Mouse (Mus musculus): ENCODE data around the gene Pgc. TPM values are rescaled to one million over a fixed set of nuclear protein-coding genes. Genes with fewer than 3 reads are reported as not detected.
A peak's percentile ranks its signal among the peaks of the same experiment; 100 is the strongest.

The Pgc gene
- polyA plus RNA-seq, 1 experiment from 2014 or later, result 0.16 TPM

DNA sequence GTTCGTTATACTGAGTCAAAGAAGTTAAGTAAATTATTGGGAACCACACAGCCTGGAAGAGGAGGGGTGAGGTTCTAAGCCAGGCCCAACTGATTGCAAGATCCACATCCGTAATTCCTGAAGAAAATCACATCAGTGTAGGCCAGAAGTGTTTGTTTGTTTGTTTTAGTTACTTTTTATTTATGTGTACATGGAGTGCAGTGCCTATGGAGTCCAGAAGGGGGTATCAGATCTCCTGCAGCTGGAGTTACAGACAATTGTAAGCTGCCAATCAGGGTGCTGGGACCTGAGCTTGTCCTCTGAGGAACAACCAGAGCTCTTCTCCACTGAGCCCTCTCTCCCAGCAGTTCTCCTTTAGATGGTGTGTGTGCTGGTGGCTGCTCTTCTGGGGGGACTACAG, 13.5 kb downstream of the Pgc start:
- Histone ChIP-seq H3K4me3 (no peak overlapping the region), H3K4me2 (no peak overlapping the region), H3K27ac (replicated peaks) (no peak overlapping the region), H3K4me1 (replicated peaks) (peaks cover 27% of the 10 kb centered on the region), H3K27me3 (peaks cover 19% of the 10 kb centered on the region), H3K9ac (no peak overlapping the region), H3K9me3 (no peaks in the 10 kb centered on the region), H3K36me3 (no peaks in the 10 kb centered on the region)
- WGBS, result 64% methylated on average over 2 of the region's 2 CpGs
- no peak for ATAC-seq (ENCODE audit: low FRiP score, low read depth)

DNA sequence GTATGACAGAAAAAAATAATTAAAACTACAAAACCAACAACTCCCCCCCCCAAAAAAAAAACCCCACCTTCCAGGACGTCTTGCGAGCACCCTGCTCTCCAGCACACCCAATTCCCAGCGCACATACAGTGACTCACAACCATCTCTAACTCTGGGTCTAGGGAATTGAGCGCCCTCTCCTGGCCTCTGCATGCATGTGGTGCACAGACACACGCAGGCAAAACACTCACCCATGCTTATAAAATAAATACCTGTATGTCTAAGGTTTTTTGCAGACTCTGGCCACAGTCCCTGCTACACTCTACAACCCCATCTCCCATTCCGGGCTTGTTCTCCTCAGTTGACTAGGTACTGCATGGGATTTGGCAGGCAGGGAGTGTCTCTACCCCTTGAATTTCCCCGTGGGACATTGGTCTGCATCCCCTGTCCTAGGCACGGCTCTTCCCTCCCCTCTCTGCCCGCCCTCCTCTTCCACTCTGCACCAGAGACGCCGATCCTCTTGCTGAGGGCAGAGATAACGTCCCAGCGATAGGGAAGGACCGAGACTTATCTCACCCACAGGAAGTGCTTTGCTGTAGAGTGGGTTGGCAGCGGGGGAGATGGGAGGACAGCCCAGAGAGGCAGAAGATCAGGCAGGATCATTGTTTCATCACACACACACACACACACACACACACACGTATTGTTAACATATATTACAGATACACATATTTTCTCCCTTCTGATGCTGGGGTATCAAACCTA, 16.5 kb downstream of the Pgc start:
- Histone ChIP-seq H3K27ac (replicated peaks) (no peak overlapping the region), H3K27me3 (peaks cover 10% of the 10 kb centered on the region; the same call in 1 of the 2 replicates), H3K36me3 (no peaks in the 10 kb centered on the region), H3K4me1 (replicated peaks) (peaks cover 16% of the 10 kb centered on the region), H3K9ac (no peak overlapping the region), H3K4me3 (no peak overlapping the region), H3K4me2 (no peak overlapping the region), H3K9me3 (no peaks in the 10 kb centered on the region)
- WGBS, result 54% methylated on average over 16 of the region's 16 CpGs
- no peak for ATAC-seq (ENCODE audit: low FRiP score, low read depth)

DNA sequence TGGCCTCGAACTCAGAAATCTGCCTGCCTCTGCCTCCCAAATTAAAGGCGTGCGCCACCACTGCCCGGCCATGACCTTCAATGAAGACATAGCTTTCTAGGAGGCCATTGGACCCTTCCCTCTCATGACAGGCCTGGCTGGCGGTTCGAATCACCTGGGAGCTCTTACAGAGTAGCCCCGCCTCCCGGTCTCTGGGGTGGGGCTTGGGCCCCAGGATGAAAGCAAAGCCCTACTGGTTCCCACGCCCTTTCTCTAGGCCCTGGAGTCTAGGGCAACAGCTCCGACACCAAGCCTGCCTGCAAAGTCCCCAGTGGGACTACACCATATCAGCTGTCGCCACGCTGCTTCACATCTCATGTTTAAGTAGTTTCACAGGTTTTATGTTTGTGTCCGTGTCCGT, 17.4 kb downstream of the Pgc start:
- Histone ChIP-seq H3K27me3 (peaks cover 5% of the 10 kb centered on the region; the same call in 1 of the 2 replicates), H3K36me3 (no peaks in the 10 kb centered on the region), H3K4me1 (replicated peaks) (peaks cover 7% of the 10 kb centered on the region), H3K9ac (no peak overlapping the region), H3K27ac (replicated peaks) (no peak overlapping the region), H3K9me3 (no peaks in the 10 kb centered on the region), H3K4me3 (no peak overlapping the region), H3K4me2 (no peak overlapping the region)
- ATAC-seq (ENCODE audit: low FRiP score, low read depth), result no peak
- 93% methylated on average over 14 of the region's 14 CpGs for WGBS

DNA sequence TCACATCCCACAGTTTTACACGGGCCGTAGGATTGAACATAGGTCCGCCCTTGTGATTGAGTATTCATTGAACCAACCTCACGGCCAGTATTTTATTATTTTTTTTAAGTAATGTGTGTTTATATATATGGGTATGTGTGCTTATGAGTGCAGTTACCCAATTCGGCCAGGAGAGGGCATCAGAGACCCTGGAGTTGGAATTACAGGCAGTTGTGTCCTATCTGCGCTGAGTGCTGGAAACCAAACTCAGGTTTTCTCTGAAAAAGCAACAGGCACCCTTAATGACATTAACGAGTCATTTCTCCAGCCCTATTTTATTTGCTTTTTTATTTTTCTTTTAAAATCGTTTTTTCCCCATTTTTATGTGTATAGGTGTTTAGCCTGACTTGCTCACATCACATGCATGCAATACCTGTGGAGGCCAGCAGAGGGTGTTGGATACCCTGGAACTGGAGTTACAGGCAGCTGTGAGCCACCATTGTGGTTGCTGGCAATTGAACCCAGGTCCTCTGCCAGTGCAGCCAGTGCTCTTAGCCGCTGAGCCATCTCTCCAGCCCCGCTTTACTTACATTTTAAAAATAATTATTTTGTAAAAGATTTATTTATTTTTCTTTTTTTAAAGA, 18.2 kb downstream of the Pgc start:
- Histone ChIP-seq H3K4me1 (replicated peaks) (no peaks in the 10 kb centered on the region), H3K27ac (replicated peaks) (no peak overlapping the region), H3K36me3 (no peaks in the 10 kb centered on the region), H3K9me3 (no peaks in the 10 kb centered on the region), H3K4me2 (no peak overlapping the region), H3K4me3 (no peak overlapping the region), H3K9ac (no peak overlapping the region), H3K27me3 (no peaks in the 10 kb centered on the region)
- no peak for ATAC-seq (ENCODE audit: low FRiP score, low read depth)
- WGBS, result 91% methylated on average over 10 of the region's 10 CpGs

DNA sequence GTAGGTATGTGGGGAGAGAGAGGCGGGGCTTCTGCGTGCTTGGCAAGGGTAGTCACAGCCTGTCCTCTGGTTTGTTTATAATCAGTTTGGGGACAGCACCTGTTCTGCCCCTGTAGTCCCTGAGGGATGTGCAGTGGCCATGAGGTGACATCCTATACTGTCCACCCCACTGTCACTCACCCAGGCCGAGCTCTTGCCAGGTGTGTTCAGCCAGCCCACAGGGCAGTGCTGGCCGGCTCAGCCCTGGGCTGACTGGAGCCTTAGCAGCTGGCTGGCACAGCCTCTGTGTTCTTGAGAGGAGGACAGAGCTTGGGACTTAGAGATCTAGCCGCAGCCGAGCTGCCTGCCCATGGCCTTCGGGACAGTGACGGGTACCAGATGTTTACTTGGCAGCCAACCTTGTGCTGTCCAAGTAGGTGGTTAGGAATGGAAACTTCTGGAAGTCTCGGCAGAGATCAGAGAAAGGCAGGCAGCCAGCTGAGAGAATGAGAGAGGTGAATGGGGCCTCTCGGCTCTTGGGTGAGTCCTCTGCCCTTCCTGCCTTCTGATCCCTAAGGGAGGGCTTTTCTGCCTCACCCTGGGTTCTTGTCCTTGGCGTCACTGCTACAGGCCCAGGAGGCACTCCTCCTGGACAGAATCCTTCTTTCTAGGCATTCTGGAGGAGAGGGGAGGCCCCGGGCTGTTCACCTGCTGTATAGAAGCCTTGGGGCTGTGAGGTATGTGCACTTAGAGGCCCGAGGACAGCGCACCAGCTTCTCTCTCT, 22.3 kb downstream of the Pgc start:
- H3K36me3 ChIP-seq, result no peaks in the 10 kb centered on the region
- H3K9ac ChIP-seq, result no peak overlapping the region
- H3K4me3 ChIP-seq, result no peak overlapping the region
- 80% methylated on average over 14 of the region's 14 CpGs for WGBS
- no peaks in the 10 kb centered on the region for H3K4me1 ChIP-seq (replicated peaks)
- H3K4me2 ChIP-seq, result no peak overlapping the region
- H3K27me3 ChIP-seq, result no peaks in the 10 kb centered on the region
- 0 out of 2 replicates have a peak, but pooled peaks have one; percentile 34 for ATAC-seq (ENCODE audit: low FRiP score, low read depth)
- no peaks in the 10 kb centered on the region for H3K9me3 ChIP-seq
- H3K27ac ChIP-seq (replicated peaks), result no peak overlapping the region

DNA sequence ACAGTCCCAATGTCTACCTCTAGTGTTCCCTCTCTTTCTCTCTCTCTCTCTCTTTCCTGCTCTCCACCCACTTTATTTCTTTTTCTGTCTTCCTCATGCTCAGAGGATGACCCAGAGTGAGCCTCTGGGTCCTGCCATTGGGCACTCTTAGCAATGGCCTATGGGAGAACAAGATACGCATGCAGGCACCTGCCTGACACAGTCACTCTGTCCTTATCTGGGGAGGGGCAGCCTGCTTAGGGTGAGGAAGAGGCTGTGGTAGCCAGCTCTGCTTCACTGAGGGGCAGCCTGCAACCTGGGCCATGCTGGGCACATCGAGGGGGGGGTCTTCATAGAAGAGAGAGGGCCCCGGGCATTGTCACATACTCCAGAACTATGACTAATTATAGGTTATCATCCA, 23.0 kb downstream of the Pgc start:
- no peak overlapping the region for H3K4me3 ChIP-seq
- H3K4me1 ChIP-seq (replicated peaks), result no peaks in the 10 kb centered on the region
- no peaks in the 10 kb centered on the region for H3K27me3 ChIP-seq
- ATAC-seq (ENCODE audit: low FRiP score, low read depth), result no peak
- H3K4me2 ChIP-seq, result no peak overlapping the region
- no peak overlapping the region for H3K9ac ChIP-seq
- no peaks in the 10 kb centered on the region for H3K36me3 ChIP-seq
- WGBS, result 85% methylated on average over 3 of the region's 3 CpGs
- no peaks in the 10 kb centered on the region for H3K9me3 ChIP-seq
- H3K27ac ChIP-seq (replicated peaks), result no peak overlapping the region

DNA sequence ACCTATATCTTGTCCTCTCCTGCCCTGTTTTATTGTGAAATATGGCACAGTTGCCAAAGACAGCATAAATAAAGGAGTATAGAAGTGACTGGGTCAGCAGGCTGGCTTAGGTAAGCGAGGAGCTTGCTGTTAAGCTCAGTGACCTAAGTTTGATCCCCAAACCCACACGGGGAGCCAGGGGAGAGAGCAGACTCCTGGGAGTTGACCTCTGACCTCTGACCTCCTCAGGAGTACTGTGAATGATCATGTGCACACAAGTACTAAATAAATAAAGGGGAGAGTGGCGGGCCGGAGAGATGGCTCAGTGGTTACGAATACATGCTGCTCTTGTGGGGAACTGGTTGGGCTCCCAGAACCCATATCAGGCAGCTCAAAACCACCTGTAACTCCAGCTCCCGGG, 23.5 kb downstream of the Pgc start:
- Histone ChIP-seq H3K27me3 (no peaks in the 10 kb centered on the region), H3K9me3 (no peaks in the 10 kb centered on the region), H3K4me2 (no peak overlapping the region), H3K9ac (no peak overlapping the region), H3K36me3 (no peaks in the 10 kb centered on the region), H3K4me3 (no peak overlapping the region), H3K27ac (replicated peaks) (no peak overlapping the region), H3K4me1 (replicated peaks) (no peaks in the 10 kb centered on the region)
- 53% methylated on average over 6 of the region's 6 CpGs for WGBS
- no peak for ATAC-seq (ENCODE audit: low FRiP score, low read depth)

DNA sequence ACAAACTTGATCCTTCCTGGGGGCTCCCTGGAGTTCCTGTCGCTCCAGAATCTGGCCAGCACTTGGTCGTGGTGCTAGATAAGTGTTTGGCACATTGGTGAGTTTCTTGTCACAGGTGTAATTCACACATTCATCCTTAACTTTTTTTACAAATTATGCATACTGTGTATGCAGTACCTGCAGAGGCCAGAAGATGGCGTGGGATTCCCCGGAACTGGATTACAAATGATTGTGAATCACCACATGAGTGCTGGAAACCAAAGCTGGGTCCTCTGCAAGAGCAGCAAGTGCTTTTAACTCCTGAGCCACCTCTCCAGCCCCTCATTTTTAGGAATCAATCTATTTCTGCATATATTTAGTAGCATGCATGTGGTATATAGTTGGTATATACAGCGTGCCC, 25.2 kb downstream of the Pgc start:
- Histone ChIP-seq H3K36me3 (no peaks in the 10 kb centered on the region), H3K27me3 (no peaks in the 10 kb centered on the region), H3K4me1 (replicated peaks) (no peaks in the 10 kb centered on the region), H3K27ac (replicated peaks) (no peak overlapping the region), H3K4me2 (no peak overlapping the region), H3K4me3 (no peak overlapping the region), H3K9me3 (no peaks in the 10 kb centered on the region), H3K9ac (no peak overlapping the region)
- ATAC-seq (ENCODE audit: low FRiP score, low read depth), result no peak
- WGBS, result 73% methylated on average over 5 of the region's 5 CpGs

DNA sequence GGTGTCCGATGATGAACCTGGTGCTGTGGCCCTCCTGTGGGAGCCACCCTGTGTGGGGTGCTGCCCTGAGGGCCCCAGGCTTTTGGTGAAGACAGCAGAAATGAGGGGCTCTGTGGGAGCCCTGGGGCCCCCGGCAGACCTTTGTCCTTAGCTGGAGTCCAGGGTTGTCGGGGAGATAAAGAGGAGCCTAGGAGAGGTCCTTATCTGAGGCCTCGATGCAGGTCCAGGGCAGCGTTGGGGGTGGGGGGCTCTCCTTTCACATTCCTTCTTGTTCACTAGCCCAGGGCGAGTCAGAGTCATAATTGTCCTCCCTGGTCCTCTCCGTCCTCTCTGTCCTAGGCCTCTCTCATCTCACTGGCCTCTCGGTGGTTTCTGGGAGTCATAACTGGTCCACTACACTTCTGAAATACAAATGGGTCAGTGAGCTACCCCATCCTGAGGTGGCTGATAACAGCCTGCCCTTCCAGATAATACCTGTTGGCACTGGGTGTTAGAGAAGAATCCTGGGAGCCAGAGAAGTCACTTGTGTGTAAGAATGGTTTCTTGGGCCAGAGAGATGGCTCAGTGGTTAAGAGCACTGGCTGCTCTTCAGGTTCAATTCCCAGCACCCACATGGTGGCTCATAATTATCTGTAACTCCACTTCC, 26.6 kb downstream of the Pgc start:
- ATAC-seq (ENCODE audit: low FRiP score, low read depth), result no peak
- Histone ChIP-seq H3K4me3 (no peak overlapping the region), H3K9ac (no peak overlapping the region), H3K27ac (replicated peaks) (no peak overlapping the region), H3K4me2 (no peak overlapping the region), H3K36me3 (no peaks in the 10 kb centered on the region), H3K9me3 (no peaks in the 10 kb centered on the region), H3K27me3 (no peaks in the 10 kb centered on the region), H3K4me1 (replicated peaks) (no peaks in the 10 kb centered on the region)
- 90% methylated on average over 8 of the region's 8 CpGs for WGBS

DNA sequence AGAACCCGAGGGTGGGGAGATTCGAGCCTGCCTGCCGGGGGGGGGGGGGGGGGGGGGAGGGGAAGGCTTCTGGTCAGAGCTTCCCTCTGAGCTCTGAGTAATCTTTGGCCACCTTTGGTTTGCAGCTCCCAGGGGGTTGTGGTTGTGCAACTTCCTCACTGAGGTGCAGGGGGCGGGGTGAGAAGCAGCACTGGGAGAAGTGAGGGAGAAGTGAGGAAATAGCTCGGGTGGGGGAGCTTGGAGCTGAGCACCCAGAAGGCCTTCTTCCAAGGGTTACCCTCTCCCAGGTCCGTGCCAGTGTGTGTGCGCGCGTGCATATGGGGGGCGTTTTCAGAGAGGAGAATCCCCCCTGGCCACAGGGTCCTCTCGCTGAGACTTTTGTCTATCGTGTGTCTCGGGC, 27.6 kb downstream of the Pgc start:
- no peak for ATAC-seq (ENCODE audit: low FRiP score, low read depth)
- WGBS, result 83% methylated on average over 11 of the region's 13 CpGs

DNA sequence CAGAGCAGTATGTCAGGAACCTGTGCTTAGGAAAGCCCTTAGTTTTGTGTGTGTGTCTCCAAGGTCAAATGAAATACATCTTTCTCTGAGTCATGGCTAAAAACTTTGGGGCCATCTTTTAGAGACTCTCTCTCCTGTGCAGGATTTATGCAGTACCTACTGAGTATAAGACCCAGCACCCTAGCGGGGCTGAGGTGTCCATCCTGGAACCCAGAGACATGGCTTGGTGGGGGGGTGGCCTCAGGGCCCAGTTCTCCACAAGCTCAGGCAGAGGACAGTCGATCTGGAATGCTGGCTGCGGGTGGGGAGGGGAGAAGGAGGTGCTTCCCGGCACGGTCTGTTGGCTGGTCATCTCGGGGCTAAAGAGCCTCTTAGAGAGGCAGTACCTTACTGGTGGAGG, 29.7 kb downstream of the Pgc start:
- WGBS, result 60% methylated on average over 6 of the region's 6 CpGs
- H3K36me3 ChIP-seq, result no peaks in the 10 kb centered on the region
- no peaks in the 10 kb centered on the region for H3K27me3 ChIP-seq
- no peaks in the 10 kb centered on the region for H3K9me3 ChIP-seq
- no peak overlapping the region for H3K4me3 ChIP-seq
- peaks cover 3% of the 10 kb centered on the region; the same call in 1 of the 2 replicates for H3K4me1 ChIP-seq (replicated peaks)
- H3K27ac ChIP-seq (replicated peaks), result no peak overlapping the region
- ATAC-seq (ENCODE audit: low FRiP score, low read depth), result no peak
- no peak overlapping the region for H3K4me2 ChIP-seq
- H3K9ac ChIP-seq, result no peak overlapping the region

More for the DNA sequence above, 27.6 kb downstream of the Pgc start:
- Histone ChIP-seq H3K4me2 (no peak overlapping the region), H3K9ac (no peak overlapping the region), H3K27ac (replicated peaks) (no peak overlapping the region), H3K9me3 (no peaks in the 10 kb centered on the region), H3K4me3 (no peak overlapping the region), H3K4me1 (replicated peaks) (no peaks in the 10 kb centered on the region), H3K27me3 (no peaks in the 10 kb centered on the region), H3K36me3 (no peaks in the 10 kb centered on the region)
